Mouse (Mus musculus) forebrain, postnatal 0 days (tissue): ENCODE data around the gene H6pd. TPM values are rescaled to one million over a fixed set of nuclear protein-coding genes. Genes with fewer than 3 reads are reported as not detected.

Experiments used
- ATAC-seq: fragments of 200-750 bp; cut with Nextera tagmentation; 2 replicates; pipeline ENCODE4 v1.8.0; 2017; ENCODE audit warnings: mild to moderate bottlenecking, moderate library complexity
- DNase-seq: peaks from one replicate; pipeline ENCODE4 v3.0.0-alpha.2; 2015
- H3K27ac ChIP-seq: fragments of 300-500 bp; sonication (generic); 2 replicates; pipeline ENCODE4 v1.5.1; 2014; ENCODE audit warnings: low read depth, mild to moderate bottlenecking, antibody characterized with exemption, low read length, moderate library complexity, mixed read lengths
- H3K27me3 ChIP-seq: fragments of 300-500 bp; sonication (generic); 2 replicates; pipeline ENCODE4 v1.6.1; 2014; ENCODE audit warnings: mild to moderate bottlenecking, low read length, mixed read lengths; ENCODE audit not compliant: insufficient read depth
- H3K36me3 ChIP-seq: fragments of 300-500 bp; sonication (generic); 2 replicates; pipeline ENCODE4 v1.6.1; 2014; ENCODE audit warnings: mild to moderate bottlenecking, moderate library complexity; ENCODE audit not compliant: insufficient read depth
- H3K4me1 ChIP-seq: fragments of 300-500 bp; sonication (generic); 2 replicates; pipeline ENCODE4 v1.6.1; 2014; ENCODE audit warnings: antibody characterized with exemption; ENCODE audit not compliant: insufficient read depth
- H3K4me2 ChIP-seq: fragments of 300-500 bp; sonication (generic); 2 replicates; pipeline ENCODE4 v1.6.1; 2014; ENCODE audit warnings: low read depth, mild to moderate bottlenecking, moderate library complexity
- H3K4me3 ChIP-seq: fragments of 300-500 bp; sonication (generic); 2 replicates; pipeline ENCODE4 v1.5.1; 2014; ENCODE audit warnings: low read depth, low read length, mixed read lengths
- H3K9ac ChIP-seq: fragments of 300-500 bp; sonication (generic); 2 replicates; pipeline ENCODE4 v1.6.1; 2014; ENCODE audit warnings: mild to moderate bottlenecking
- H3K9me3 ChIP-seq: fragments of 300-500 bp; sonication (generic); 2 replicates; pipeline ENCODE4 v1.6.1; 2016; ENCODE audit warnings: low read length
- CTCF ChIP-seq: sonication (generic); IDR thresholded peaks from 2 replicates; pipeline ENCODE4 v1.5.1; 2016; ENCODE audit warnings: antibody characterized with exemption, control low read depth, low read depth
- WGBS: fragments of 180-500 bp; shearing (Covaris S2); extraction: QIAGEN DNeasy Blood & Tissue Kit; methylation state at CpG from one replicate; pipeline ENCODE4 v1.1.7; 2014; 5-methylcytosine and 5-hydroxymethylcytosine counted together
- polyA plus RNA-seq: library from polyadenylated mRNA; unstranded; fragments of >200 nt; fragmentation: Nextera tagmentation; extraction: Ambion mirVana; gene quantifications from 2 replicates; pipeline ENCODE4 v1.2.1, GENCODE M21; 2015
- total RNA-seq: library from RNA; depleted of rRNA; stranded (reverse); fragments of >200 nt; gene quantifications from 2 replicates; pipeline ENCODE4 v1.2.3, GENCODE M21; 2014

Gene H6pd
- total and polyA plus RNA-seq, 2 experiments from 2014 or later: 3.1 to 8.4 TPM

GRCm38 (mm10) chr4:149997999-149998398, 10.8 kb downstream of the H6pd start:
- ATAC-seq (no peak), DNase-seq (no peak)
- Histone ChIP-seq H3K36me3 (no peaks in the 10 kb centered on the region), H3K27me3 (no peaks in the 10 kb centered on the region), H3K4me2 (no peak overlapping the region), H3K27ac (no peak overlapping the region), H3K9me3 (no peaks in the 10 kb centered on the region), H3K9ac (no peak overlapping the region), H3K4me1 (no peaks in the 10 kb centered on the region), H3K4me3 (no peak overlapping the region)
- TF ChIP-seq CTCF: no peak
- 81% methylated on average over 10 of the region's 10 CpGs for WGBS

GRCm38 (mm10) chr4:149996440-149996839, 12.4 kb downstream of the H6pd start:
- H3K4me2 ChIP-seq: no peak overlapping the region
- 76% methylated on average over 7 of the region's 7 CpGs for WGBS
- no peak for DNase-seq

DNA sequence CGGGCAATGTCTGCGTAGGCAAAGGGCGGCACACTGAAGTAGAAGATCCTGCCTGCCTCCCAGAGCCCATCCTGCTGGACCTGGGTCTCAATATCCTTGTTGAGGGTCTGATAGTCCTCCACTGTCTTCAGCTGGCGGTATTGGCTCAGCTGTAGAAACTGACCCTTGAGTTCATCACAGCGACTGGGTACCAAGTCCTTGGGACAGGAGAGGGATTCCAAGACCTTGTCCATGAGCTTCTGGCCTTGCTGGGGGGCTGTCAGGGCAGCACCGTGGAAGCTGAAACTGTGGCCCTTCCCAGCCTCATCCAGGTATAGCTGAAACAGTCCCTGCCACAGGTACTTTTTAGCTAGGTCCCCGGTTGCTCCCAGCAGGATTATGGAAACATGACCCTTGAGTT, 12.9 kb downstream of the H6pd start:
- Histone ChIP-seq H3K27me3 (no peaks in the 10 kb centered on the region), H3K4me2 (no peak overlapping the region), H3K36me3 (no peaks in the 10 kb centered on the region), H3K9me3 (no peaks in the 10 kb centered on the region), H3K27ac (no peak overlapping the region), H3K4me1 (peaks cover under 1% of the 10 kb centered on the region; the same call in 1 of the 2 replicates), H3K9ac (no peak overlapping the region), H3K4me3 (no peak overlapping the region)
- ATAC-seq (no peak), DNase-seq (no peak)
- 93% methylated on average over 7 of the region's 7 CpGs for WGBS
- TF ChIP-seq CTCF: no peak

More at GRCm38 (mm10) chr4:149996440-149996839, 12.4 kb downstream of the H6pd start:
- Histone ChIP-seq H3K27me3 (no peaks in the 10 kb centered on the region), H3K9ac (no peak overlapping the region), H3K27ac (no peak overlapping the region), H3K9me3 (no peaks in the 10 kb centered on the region), H3K36me3 (no peaks in the 10 kb centered on the region), H3K4me1 (no peaks in the 10 kb centered on the region), H3K4me3 (no peak overlapping the region)
- ATAC-seq: no peak
- no peak for TF ChIP-seq CTCF

DNA sequence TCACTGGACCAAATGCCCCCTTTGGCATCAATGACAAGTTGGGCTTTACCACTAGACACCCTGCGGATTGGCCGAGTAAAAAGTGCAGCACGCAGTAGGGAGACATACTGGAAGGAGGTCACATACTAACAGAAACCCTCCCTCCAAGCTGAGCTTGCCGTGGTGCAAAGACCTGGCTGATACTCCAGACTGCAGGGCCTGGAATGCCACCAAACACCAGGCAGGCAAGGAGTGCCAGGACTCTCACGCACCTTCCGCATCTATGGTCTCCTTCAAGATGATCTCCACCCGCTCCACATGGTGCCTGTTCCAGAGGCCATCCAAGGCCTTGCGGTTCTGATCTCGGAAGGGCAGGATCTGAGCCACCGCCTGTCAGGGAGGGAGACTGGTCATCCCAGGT, 14.6 kb downstream of the H6pd start:
- DNase-seq: no peak
- ATAC-seq: no peak
- Histone ChIP-seq H3K27ac (no peak overlapping the region), H3K4me3 (no peak overlapping the region), H3K4me2 (no peak overlapping the region), H3K36me3 (no peaks in the 10 kb centered on the region), H3K4me1 (peaks cover 14% of the 10 kb centered on the region), H3K9ac (no peak overlapping the region), H3K9me3 (no peaks in the 10 kb centered on the region), H3K27me3 (no peaks in the 10 kb centered on the region)
- TF ChIP-seq CTCF: no peak
- WGBS: 91% methylated on average over 10 of the region's 10 CpGs

GRCm38 (mm10) chr4:149992670-149993032, 16.2 kb downstream of the H6pd start:
- Histone ChIP-seq H3K27ac (no peak overlapping the region), H3K9me3 (no peaks in the 10 kb centered on the region), H3K4me3 (no peak overlapping the region), H3K36me3 (no peaks in the 10 kb centered on the region), H3K27me3 (no peaks in the 10 kb centered on the region), H3K4me1 (peaks cover 20% of the 10 kb centered on the region), H3K9ac (no peak overlapping the region), H3K4me2 (no peak overlapping the region)
- DNase-seq (no peak), ATAC-seq (no peak)
- TF ChIP-seq CTCF: no peak
- 91% methylated on average over 8 of the region's 8 CpGs for WGBS

DNA sequence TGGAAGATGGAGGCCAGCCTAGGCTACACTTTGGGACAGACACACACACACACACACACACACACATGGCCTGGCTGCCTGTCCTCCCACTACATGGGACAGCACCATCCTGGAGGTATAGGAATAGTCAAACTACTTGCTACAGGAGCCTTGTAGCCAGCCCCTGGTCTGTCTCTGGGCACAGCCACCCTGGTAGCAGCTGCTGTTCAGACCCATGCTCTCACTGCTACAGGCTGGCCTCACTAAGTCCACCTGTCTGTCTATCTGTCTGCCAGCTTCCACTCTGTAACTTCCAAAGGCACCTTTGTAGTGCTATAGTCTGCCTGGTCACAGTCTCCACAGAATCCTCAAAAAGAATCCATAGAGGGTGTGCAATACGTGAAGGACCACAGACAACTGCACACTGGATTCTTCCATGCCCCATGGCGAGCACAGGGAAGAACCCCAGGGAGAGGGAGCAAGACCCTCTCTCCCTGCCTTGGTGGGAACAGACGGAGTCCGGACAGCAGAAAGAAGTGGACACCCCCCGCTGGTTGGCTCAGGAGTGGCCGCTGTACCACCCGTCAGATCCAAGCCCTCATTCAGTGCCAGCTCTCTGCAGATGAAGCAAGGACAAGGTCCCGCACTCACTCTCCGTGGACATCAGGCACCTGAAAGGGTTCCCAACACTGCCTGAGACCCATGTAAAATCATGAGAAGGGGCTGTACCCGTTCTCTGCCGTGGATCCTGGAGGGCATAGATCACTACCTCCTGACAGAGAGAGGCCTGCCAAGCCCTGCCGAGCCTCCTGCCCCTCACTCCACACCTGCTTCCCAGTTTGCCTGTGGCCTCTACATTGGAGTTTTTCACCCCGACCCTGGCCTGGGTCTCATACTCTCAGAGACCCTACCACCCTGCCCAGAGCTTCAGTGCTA, 16.8 kb downstream of the H6pd start:
- Histone ChIP-seq H3K9me3 (no peaks in the 10 kb centered on the region), H3K4me2 (no peak overlapping the region), H3K27me3 (no peaks in the 10 kb centered on the region), H3K4me3 (no peak overlapping the region), H3K36me3 (no peaks in the 10 kb centered on the region), H3K4me1 (peaks cover 20% of the 10 kb centered on the region), H3K9ac (no peak overlapping the region), H3K27ac (no peak overlapping the region)
- ATAC-seq (no peak), DNase-seq (no peak)
- WGBS: 76% methylated on average over 13 of the region's 13 CpGs
- TF ChIP-seq CTCF: no peak

DNA sequence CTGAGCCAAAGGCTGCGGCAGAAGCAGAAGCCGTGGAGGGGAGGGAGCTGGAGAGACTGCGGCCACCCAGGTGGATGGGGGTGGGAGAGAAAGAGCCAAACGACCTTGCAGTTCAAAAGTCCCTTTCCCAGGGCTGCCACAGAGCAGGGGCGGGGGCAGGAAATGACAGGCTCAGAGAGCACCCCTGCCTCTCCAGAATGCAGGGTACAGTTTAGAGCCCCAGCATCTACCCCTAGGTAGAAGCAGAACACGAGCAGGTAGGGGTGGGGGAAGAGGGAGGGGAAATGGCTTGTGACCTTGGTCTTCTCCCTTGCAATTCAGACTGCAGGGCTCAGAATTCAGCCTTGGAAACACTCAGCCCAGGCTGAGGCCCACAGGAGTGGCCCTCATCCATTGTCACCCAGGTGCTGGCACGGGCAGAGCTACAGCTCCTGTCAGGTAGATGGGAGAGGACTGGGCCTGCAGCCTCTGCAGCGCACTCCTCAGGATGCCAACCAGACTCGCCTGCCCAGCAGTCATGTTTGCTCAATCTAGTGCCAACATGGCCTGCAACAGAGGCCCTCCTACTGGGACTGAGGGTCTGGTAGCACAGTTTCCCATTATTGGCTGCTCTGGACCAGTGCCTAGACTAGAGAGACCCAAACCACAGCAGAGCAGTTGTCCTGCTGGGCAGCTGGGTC, 17.7 kb downstream of the H6pd start:
- Histone ChIP-seq H3K27me3 (no peaks in the 10 kb centered on the region), H3K4me3 (no peak overlapping the region), H3K4me2 (no peak overlapping the region), H3K9ac (no peak overlapping the region), H3K36me3 (no peaks in the 10 kb centered on the region), H3K4me1 (peaks cover 20% of the 10 kb centered on the region), H3K27ac (peak overlapping the region; percentile 35; the same call in 1 of the 2 replicates), H3K9me3 (no peaks in the 10 kb centered on the region)
- 36% methylated on average over 8 of the region's 9 CpGs for WGBS
- no peak for ATAC-seq
- no peak for DNase-seq
- no peak for TF ChIP-seq CTCF
